Mouse (Mus musculus): ENCODE results near the gene Tas2r104. TPM values are rescaled to one million over a fixed set of nuclear protein-coding genes. Genes with fewer than 3 reads are reported as not detected.

Gene Tas2r104
- total RNA-seq (2017): not detected in 2 replicates

- ATAC-seq (replicated peaks in 1 of 2; ENCODE audit: insufficient read depth in 1 of 2, low FRiP score in 2 of 2, low TSS enrichment in 1 of 2, low read depth in 1 of 2, poor library complexity in 2 of 2, severe bottlenecking in 2 of 2): no peak
Measured at GRCm38 (mm10) chr6:131685644-131686043, at the start of gene Tas2r104. Tas2r104 (minus strand) TSS chr6:131685744.

DNA sequence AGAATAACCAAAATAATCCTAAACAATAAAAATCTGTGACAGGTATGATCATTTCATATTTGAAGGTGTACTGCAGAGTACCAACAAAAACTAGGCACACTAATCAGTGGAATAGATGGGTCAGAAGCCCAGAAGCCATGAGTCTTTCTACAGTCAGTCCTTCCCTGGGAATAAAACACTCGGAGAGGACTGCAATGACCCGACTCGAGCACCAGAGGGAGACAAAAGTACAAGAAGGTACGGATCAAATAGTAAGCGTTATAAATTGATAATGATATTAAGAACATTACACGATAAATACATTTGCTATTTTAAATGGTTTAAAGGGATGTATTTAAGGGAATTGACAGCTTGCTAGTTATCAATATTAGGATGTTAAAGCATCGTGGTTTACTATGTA, 27.3 kb upstream of the Tas2r104 start:
- peak in 1 of 2 experiments; percentile 37; a peak in 1 of 4 replicates for ATAC-seq (replicated peaks in 1 of 2; ENCODE audit: insufficient read depth in 1 of 2, low FRiP score in 2 of 2, low TSS enrichment in 1 of 2, low read depth in 1 of 2, poor library complexity in 2 of 2, severe bottlenecking in 2 of 2)

- ATAC-seq (replicated peaks in 1 of 2; ENCODE audit: insufficient read depth in 1 of 2, low FRiP score in 2 of 2, low TSS enrichment in 1 of 2, low read depth in 1 of 2, poor library complexity in 2 of 2, severe bottlenecking in 2 of 2): no peak
Measured at GRCm38 (mm10) chr6:131689963-131690362, 4.4 kb upstream of the Tas2r104 start, which contains the start of gene Tas2r114. Tas2r114 (minus strand) TSS chr6:131690063.

DNA sequence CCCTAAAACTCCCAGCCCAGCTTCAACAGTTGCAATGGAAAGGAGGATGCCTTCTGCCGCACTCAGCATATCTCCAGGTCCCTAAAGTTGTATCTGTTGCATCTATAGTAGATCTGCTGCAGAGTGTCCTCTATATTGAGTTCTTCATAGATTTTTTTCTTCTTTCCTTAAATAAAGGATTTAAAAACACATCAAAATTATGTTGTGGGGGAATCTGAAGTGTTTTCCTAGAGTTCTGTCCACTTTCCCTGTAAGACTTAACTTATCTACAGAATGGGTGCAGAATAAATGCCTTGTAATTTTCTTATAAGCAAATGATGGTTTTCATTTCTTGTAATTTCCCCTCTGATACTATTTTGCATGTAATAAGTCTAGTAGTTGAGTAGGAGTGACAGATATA, 1.9 kb upstream of the Tas2r104 start, which contains the start of gene Tas2r105:
Tas2r105 (minus strand) TSS at position 101 of the 400 bp plus-strand sequence.
- no peak for ATAC-seq (replicated peaks in 1 of 2; ENCODE audit: insufficient read depth in 1 of 2, low FRiP score in 2 of 2, low TSS enrichment in 1 of 2, low read depth in 1 of 2, poor library complexity in 2 of 2, severe bottlenecking in 2 of 2)

DNA sequence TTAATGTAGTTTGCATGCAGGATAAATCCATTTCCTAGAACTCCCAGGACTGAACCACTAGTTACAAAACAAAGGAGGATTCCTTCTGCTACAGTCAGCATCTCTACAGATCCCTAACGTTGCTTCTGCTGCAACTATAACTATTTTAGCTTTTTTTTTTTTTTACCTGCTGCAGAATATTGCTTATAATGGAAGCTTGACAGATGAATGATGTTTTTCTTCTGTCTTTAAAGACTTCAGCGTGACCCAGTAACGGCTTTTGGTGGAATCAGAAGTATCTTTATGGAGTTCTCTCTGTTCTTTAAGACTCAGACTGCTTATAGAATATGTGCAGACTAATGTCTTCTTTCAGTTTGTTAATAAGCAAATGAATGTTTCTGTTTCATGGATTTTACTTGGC, 6.8 kb downstream of the Tas2r104 start, which contains the start of gene Tas2r106:
Tas2r106 (minus strand) TSS at position 101 of the 400 bp plus-strand sequence.
- ATAC-seq (replicated peaks in 1 of 2; ENCODE audit: insufficient read depth in 1 of 2, low FRiP score in 2 of 2, low TSS enrichment in 1 of 2, low read depth in 1 of 2, poor library complexity in 2 of 2, severe bottlenecking in 2 of 2): no peak

DNA sequence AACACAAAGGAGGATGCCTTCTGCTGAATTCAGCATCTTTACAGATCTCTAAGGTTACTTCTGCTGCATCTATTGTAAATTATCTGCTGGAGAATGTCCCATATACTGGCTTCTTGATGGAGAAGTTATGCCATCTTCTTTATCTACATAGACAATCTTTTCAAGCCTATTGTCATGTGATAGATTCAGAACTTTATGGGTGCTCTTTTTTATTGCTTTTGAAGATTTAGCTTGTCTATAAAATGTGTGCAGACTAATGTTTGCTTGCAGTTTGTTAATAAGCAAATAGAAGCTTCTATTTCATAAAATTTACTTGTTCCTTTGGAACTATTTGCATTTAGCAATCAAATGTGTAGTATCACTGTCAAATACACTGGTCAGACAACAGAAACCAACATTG, 25.5 kb downstream of the Tas2r104 start, which contains the start of gene Tas2r107:
Tas2r107 (minus strand) TSS at position 101 of the 400 bp plus-strand sequence.
- ATAC-seq (replicated peaks in 1 of 2; ENCODE audit: insufficient read depth in 1 of 2, low FRiP score in 2 of 2, low TSS enrichment in 1 of 2, low read depth in 1 of 2, poor library complexity in 2 of 2, severe bottlenecking in 2 of 2): no peak

Other genes with a start within 250 kb of the Tas2r104 start
- not detected in 2 replicates for gene 5430401F13Rik, start 199.3 kb downstream of the Tas2r104 start, total RNA-seq (2017)
- not detected in 2 replicates for gene Gm6619, start 199.3 kb downstream of the Tas2r104 start, total RNA-seq (2017)
- gene Tas2r130, start 54.8 kb downstream of the Tas2r104 start, total RNA-seq (2017): not detected in 2 replicates
- gene Tas2r107, start 25.6 kb downstream of the Tas2r104 start, total RNA-seq (2017): not detected in 2 replicates
- not detected in 2 replicates for gene Tas2r106, start 6.9 kb downstream of the Tas2r104 start, total RNA-seq (2017)
- gene Tas2r105, start 1.8 kb upstream of the Tas2r104 start, total RNA-seq (2017): not detected in 2 replicates
- not detected in 2 replicates for gene Tas2r114, start 4.3 kb upstream of the Tas2r104 start, total RNA-seq (2017)